Mouse (Mus musculus) thymus, adult 2 months (tissue): ENCODE results near the gene Fam102a. TPM values are rescaled to one million over a fixed set of nuclear protein-coding genes. Genes with fewer than 3 reads are reported as not detected.

Experiments used
- DNase-seq: peaks from one replicate; pipeline ENCODE4 v3.0.0; 2021
- H3K27ac ChIP-seq: fragments of 200-500 bp; 2 replicates; pipeline ENCODE4 v1.5.1; 2012; ENCODE audit warnings: low read length, control low read depth; ENCODE audit not compliant: control insufficient read depth, insufficient read depth
- H3K27me3 ChIP-seq: fragments of 200-500 bp; 2 replicates; pipeline ENCODE4 v1.6.1; 2012; ENCODE audit warnings: mild to moderate bottlenecking, low read length, moderate library complexity, mixed read lengths; ENCODE audit not compliant: control insufficient read depth, insufficient read depth
- H3K36me3 ChIP-seq: fragments of 200-500 bp; 2 replicates; pipeline ENCODE4 v1.6.1; 2012; ENCODE audit warnings: mild to moderate bottlenecking, low read length, moderate library complexity; ENCODE audit not compliant: control insufficient read depth, insufficient read depth
- H3K4me1 ChIP-seq: fragments of 200-500 bp; replicated peaks from 2 replicates; pipeline ENCODE4 v1.6.1; 2012; ENCODE audit warnings: low read length; ENCODE audit not compliant: control insufficient read depth, insufficient read depth
- H3K4me3 ChIP-seq: fragments of 200-500 bp; 2 replicates; pipeline ENCODE4 v1.5.1; 2012; ENCODE audit warnings: mild to moderate bottlenecking, low read length, control low read depth, moderate library complexity; ENCODE audit not compliant: control insufficient read depth, insufficient read depth
- CTCF ChIP-seq: fragments of 200-500 bp; IDR thresholded peaks from 2 replicates; pipeline ENCODE4 v1.5.1; 2012; ENCODE audit warnings: mild to moderate bottlenecking, control low read depth, low read length, moderate library complexity, borderline replicate concordance; ENCODE audit not compliant: control insufficient read depth, poor library complexity, insufficient read depth; ENCODE audit errors: extremely low read depth
- POLR2A ChIP-seq: fragments of 200-500 bp; IDR thresholded peaks from 2 replicates; pipeline ENCODE4 v1.6.1; 2012; ENCODE audit warnings: mild to moderate bottlenecking, low read length, control low read depth, moderate library complexity; ENCODE audit not compliant: control insufficient read depth, poor library complexity, insufficient read depth; ENCODE audit errors: extremely low read depth
- WGBS: fragments of 180-500 bp; shearing (Covaris S2); methylation state at CpG from one replicate; pipeline ENCODE4 v1.1.7; 2018; 5-methylcytosine and 5-hydroxymethylcytosine counted together
- polyA plus RNA-seq: library from polyadenylated mRNA; depleted of rRNA; stranded (reverse); fragments of >200 nt; gene quantifications from 2 replicates; pipeline ENCODE4 v1.2.3, GENCODE M21; 2012

The Fam102a gene
- polyA plus RNA-seq, 1 experiment, result 57.4 TPM

GRCm38 (mm10) chr2:32547964-32548739 is 13.0 kb downstream of the Fam102a start:
- Histone ChIP-seq H3K4me1 (peaks cover 24% of the 10 kb centered on the region), H3K36me3 (no peaks in the 10 kb centered on the region), H3K4me3 (no peak overlapping the region), H3K27ac (no peak overlapping the region), H3K27me3 (no peaks in the 10 kb centered on the region)
- WGBS, result 82% methylated on average over 7 of the region's 7 CpGs
- DNase-seq, result no peak
- TF ChIP-seq POLR2A, result no peak
- no peak for TF ChIP-seq CTCF

DNA sequence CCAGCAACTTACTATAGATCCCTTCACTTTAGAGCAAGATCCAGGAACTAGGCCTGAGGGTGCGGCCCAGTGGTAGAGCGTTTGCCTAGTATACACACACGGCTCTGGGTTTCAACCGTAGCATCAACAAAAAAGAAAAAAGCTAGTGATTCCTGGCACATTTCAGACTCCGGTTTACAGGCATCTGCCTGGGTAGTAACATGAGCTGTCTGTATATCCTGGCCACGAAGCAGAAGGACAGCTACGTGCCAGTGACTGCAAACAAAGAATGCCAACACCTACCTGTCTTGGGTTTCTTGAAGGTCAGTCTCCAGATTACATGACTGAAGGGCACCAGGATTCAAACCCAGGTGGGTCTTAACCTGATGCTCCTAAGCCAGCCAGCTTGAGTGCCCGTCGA is 14.0 kb downstream of the Fam102a start:
- Histone ChIP-seq H3K36me3 (no peaks in the 10 kb centered on the region), H3K27ac (no peak overlapping the region), H3K27me3 (no peaks in the 10 kb centered on the region), H3K4me1 (peaks cover 26% of the 10 kb centered on the region), H3K4me3 (no peak overlapping the region)
- TF ChIP-seq POLR2A (no peak), CTCF (no peak)
- 92% methylated on average over 9 of the region's 9 CpGs for WGBS
- DNase-seq, result no peak

DNA sequence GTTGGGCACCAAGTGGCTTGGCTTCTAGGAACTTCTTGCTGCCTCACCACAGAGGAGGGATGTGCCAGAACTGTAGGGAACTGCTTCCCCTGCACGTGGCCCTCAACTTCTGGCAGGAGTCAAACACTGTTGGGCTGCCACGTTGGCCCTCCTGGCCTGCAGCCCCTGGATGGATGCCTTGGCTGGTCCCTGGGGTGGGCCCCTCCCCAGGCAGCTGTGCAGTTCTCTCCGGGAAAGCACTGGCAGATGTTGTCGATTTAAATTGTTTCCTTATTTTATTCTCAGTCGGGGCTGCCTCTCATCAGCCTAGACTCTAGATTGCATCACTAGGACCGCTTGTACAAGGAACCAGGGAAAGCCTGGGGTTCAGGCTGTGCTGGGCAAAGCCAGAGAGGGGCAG is 14.6 kb downstream of the Fam102a start:
- no peak for DNase-seq
- Histone ChIP-seq H3K27me3 (no peaks in the 10 kb centered on the region), H3K27ac (no peak overlapping the region), H3K4me3 (no peak overlapping the region), H3K4me1 (peaks cover 27% of the 10 kb centered on the region), H3K36me3 (no peaks in the 10 kb centered on the region)
- WGBS, result 43% methylated on average over 6 of the region's 6 CpGs
- TF ChIP-seq CTCF (no peak), POLR2A (no peak)

- no peak overlapping the region for H3K27ac ChIP-seq
- no peak for DNase-seq
- WGBS, result 95% methylated on average over 5 of the region's 5 CpGs
Measured at GRCm38 (mm10) chr2:32551236-32551635, 16.1 kb downstream of the Fam102a start.

DNA sequence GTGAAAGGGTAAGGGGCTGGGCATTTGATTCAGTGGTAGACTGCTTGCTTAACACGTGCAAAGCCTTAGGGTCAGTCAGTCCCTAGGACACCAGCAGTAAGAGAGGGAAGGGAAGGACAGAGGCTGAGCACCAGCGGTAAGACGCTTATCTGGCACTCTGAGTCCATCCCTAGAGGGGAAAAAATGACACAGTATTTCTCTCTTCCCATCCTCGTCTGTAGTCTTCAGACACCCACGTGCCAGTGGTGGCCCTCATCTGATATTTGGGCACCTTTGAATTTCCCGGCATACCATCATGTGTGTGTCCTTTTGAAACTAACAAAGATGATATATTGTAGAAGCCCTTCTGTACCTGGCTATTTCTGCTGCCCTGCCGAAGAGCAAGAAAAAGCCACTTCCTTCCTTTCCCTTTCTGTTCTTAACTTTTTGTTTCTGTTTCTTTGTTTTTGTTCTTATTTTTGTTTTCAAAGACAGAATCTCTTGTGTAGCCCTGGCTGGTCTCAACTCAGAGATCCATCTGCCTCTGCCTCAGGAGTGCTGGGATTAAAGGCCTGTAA is 18.5 kb downstream of the Fam102a start:
- TF ChIP-seq POLR2A (no peak), CTCF (no peak)
- 0 out of 2 replicates have a peak overlapping the region, but pooled peaks have one; percentile 13 for H3K4me3 ChIP-seq
- peak overlapping the region; percentile 80 for H3K27ac ChIP-seq
- no peaks in the 10 kb centered on the region for H3K27me3 ChIP-seq
- DNase-seq, result no peak
- H3K36me3 ChIP-seq, result no peaks in the 10 kb centered on the region
- WGBS, result 10% methylated on average over 7 of the region's 7 CpGs
- H3K4me1 ChIP-seq, result peaks cover 53% of the 10 kb centered on the region

More at GRCm38 (mm10) chr2:32551236-32551635, 16.1 kb downstream of the Fam102a start:
- peaks cover 42% of the 10 kb centered on the region for H3K4me1 ChIP-seq
- no peaks in the 10 kb centered on the region for H3K36me3 ChIP-seq
- no peaks in the 10 kb centered on the region for H3K27me3 ChIP-seq
- TF ChIP-seq CTCF (no peak), POLR2A (no peak)
- no peak overlapping the region for H3K4me3 ChIP-seq

DNA sequence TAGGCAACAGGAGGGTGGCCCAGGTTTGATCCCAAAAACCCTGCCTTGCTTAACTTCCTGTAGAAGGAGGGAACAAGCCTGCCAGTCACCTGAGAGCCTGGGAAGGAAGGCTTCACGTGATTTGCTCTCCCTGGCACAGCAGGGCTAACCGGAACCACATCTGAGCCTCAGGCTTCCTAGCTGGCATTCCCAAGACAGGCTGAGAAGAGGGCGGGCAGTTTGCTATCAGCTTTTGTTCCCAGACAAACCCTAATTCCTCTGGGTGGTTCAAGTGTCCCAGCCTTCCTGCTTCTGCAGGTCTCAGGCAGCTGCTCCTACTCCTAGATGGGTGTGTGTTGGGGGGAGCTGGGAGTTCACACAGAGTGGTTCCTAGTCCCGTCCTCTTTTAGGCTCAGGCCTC is 20.4 kb downstream of the Fam102a start:
- WGBS, result 74% methylated on average over 4 of the region's 4 CpGs
- Histone ChIP-seq H3K36me3 (no peaks in the 10 kb centered on the region), H3K4me3 (no peak overlapping the region), H3K27me3 (no peaks in the 10 kb centered on the region), H3K4me1 (peaks cover 49% of the 10 kb centered on the region), H3K27ac (peak overlapping the region; percentile 59)
- TF ChIP-seq CTCF (0 out of 2 replicates have a peak, but pooled peaks have one; percentile 28), POLR2A (no peak)
- DNase-seq, result no peak

DNA sequence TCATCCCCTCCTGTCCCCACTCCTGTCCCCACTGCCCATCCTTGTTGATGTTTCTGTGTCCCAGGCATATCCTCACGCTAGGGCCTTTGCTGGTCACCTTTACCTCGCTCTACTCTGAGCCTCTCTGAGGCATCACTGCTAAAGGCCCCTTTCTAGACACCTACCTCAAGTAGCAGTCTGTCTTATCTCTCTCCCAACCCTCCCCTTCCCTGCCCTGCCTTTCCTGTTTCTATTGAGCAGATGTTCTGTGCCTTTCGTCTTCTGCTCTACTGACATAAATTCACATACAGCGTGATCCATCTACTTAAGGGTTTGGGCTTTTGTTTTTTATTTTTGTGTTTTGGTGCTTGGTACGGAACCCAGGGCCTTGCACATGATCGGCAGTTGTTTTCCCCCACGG is 20.9 kb downstream of the Fam102a start:
- Histone ChIP-seq H3K4me3 (no peak overlapping the region), H3K36me3 (no peaks in the 10 kb centered on the region), H3K27ac (peak overlapping the region; percentile 70), H3K27me3 (no peaks in the 10 kb centered on the region), H3K4me1 (peaks cover 49% of the 10 kb centered on the region)
- 26% methylated on average over 7 of the region's 7 CpGs for WGBS
- no peak for TF ChIP-seq CTCF
- no peak for TF ChIP-seq POLR2A
- peak; percentile 44 for DNase-seq
